Mouse (Mus musculus) liver, postnatal 0 days (tissue): ENCODE data around the gene Prkd1. TPM values are rescaled to one million over a fixed set of nuclear protein-coding genes. Genes with fewer than 3 reads are reported as not detected.
A peak's percentile ranks its signal among the peaks of the same experiment; 100 is the strongest.

ENCODE experiments used
- ATAC-seq: fragments of 200-750 bp; cut with Nextera tagmentation; 2 replicates; pipeline ENCODE4 v1.8.0; 2017; ENCODE audit warnings: mild to moderate bottlenecking, moderate library complexity
- DNase-seq: peaks from one replicate; pipeline ENCODE4 v3.0.0-alpha.2; 2016
- H3K27ac ChIP-seq: fragments of 300-500 bp; sonication (generic); 2 replicates; pipeline ENCODE4 v1.5.1; 2014; ENCODE audit warnings: antibody characterized with exemption, moderate library complexity, mild to moderate bottlenecking, low read depth
- H3K27me3 ChIP-seq: fragments of 300-500 bp; sonication (generic); 2 replicates; pipeline ENCODE4 v1.6.1; 2014; ENCODE audit warnings: low read length, control low read depth, mixed read lengths; ENCODE audit not compliant: insufficient read depth
- H3K36me3 ChIP-seq: fragments of 300-500 bp; sonication (generic); replicated peaks from 2 replicates; pipeline ENCODE4 v1.6.1; 2014; ENCODE audit warnings: mild to moderate bottlenecking, control low read depth, low read length, moderate library complexity, mixed read lengths; ENCODE audit not compliant: insufficient read depth
- H3K4me1 ChIP-seq: fragments of 300-500 bp; sonication (generic); 2 replicates; pipeline ENCODE4 v1.6.1; 2014; ENCODE audit warnings: antibody characterized with exemption, mild to moderate bottlenecking, control low read depth; ENCODE audit not compliant: insufficient read depth
- H3K4me2 ChIP-seq: fragments of 300-500 bp; sonication (generic); 2 replicates; pipeline ENCODE4 v1.6.1; 2014; ENCODE audit warnings: low read depth, mild to moderate bottlenecking, low read length, moderate library complexity, mixed read lengths
- H3K4me3 ChIP-seq: fragments of 300-500 bp; sonication (generic); 2 replicates; pipeline ENCODE4 v1.5.1; 2014; ENCODE audit warnings: low read depth, low read length
- H3K9ac ChIP-seq: fragments of 300-500 bp; sonication (generic); replicated peaks from 2 replicates; pipeline ENCODE4 v1.6.1; 2014; ENCODE audit warnings: mild to moderate bottlenecking, moderate library complexity
- H3K9me3 ChIP-seq: fragments of 300-500 bp; sonication (generic); 2 replicates; pipeline ENCODE4 v1.6.1; 2016; ENCODE audit warnings: mild to moderate bottlenecking, control low read depth, low read length, mixed read lengths
- CTCF ChIP-seq: sonication (generic); IDR thresholded peaks from 2 replicates; pipeline ENCODE4 v1.5.1; 2016; ENCODE audit warnings: antibody characterized with exemption, low read depth
- EP300 ChIP-seq: IDR thresholded peaks from 2 replicates; pipeline ENCODE4 v1.6.1; 2016; ENCODE audit warnings: antibody characterized with exemption, low read depth, mild to moderate bottlenecking
- WGBS: fragments of 180-500 bp; shearing (Covaris S2); extraction: QIAGEN DNeasy Blood & Tissue Kit; methylation state at CpG from one replicate; pipeline ENCODE4 v1.1.7; 2014; ENCODE audit not compliant: insufficient replicate concordance; 5-methylcytosine and 5-hydroxymethylcytosine counted together
- polyA plus RNA-seq: library from polyadenylated mRNA; unstranded; fragments of >200 nt; fragmentation: Nextera tagmentation; extraction: Ambion mirVana; gene quantifications from 2 replicates; pipeline ENCODE4 v1.2.1, GENCODE M21; 2015

Prkd1 gene
- polyA plus RNA-seq: 0.09 and 0.17 TPM in 2 replicates

GRCm38 (mm10) chr12:50648671-50649541 lies at the start of gene Prkd1:
Gene Prkd1, minus strand, starts transcription at chr12:50649098.
- no peaks in the 10 kb centered on the region for H3K36me3 ChIP-seq
- H3K27ac ChIP-seq: no peak within 1 kb of the TSS
- peak within 1 kb of the TSS; percentile 79 for H3K4me2 ChIP-seq
- under 1% methylated on average over 61 of the region's 114 CpGs for WGBS
- peak within 1 kb of the TSS; percentile 57 for H3K4me3 ChIP-seq
- H3K9ac ChIP-seq: peak within 1 kb of the TSS; percentile 27; the same call in 1 of the 2 replicates
- H3K4me1 ChIP-seq: no peaks in the 10 kb centered on the region
- peaks cover 24% of the 10 kb centered on the region for H3K27me3 ChIP-seq
- TF ChIP-seq CTCF: no peak
- no peak for TF ChIP-seq EP300
- DNase-seq: peak; percentile 35
- H3K9me3 ChIP-seq: no peaks in the 10 kb centered on the region
- ATAC-seq: peak; percentile 66

- TF ChIP-seq EP300: no peak
- peak; percentile 34 for TF ChIP-seq CTCF
- Histone ChIP-seq H3K9me3 (no peaks in the 10 kb centered on the region), H3K9ac (no peak overlapping the region), H3K27me3 (no peaks in the 10 kb centered on the region), H3K4me1 (no peaks in the 10 kb centered on the region), H3K27ac (no peak overlapping the region), H3K36me3 (no peaks in the 10 kb centered on the region), H3K4me2 (no peak overlapping the region), H3K4me3 (no peak overlapping the region)
- ATAC-seq (no peak), DNase-seq (no peak)
- WGBS: 19% methylated on average over 3 of the region's 3 CpGs
These were observed 48.6 kb upstream of the Prkd1 start for GRCm38 (mm10) chr12:50697492-50697891.

GRCm38 (mm10) chr12:50648176-50648670 lies 675 bp downstream of the Prkd1 start:
- Histone ChIP-seq H3K4me2 (peak overlapping the region; percentile 79), H3K4me1 (no peaks in the 10 kb centered on the region), H3K36me3 (no peaks in the 10 kb centered on the region), H3K27me3 (peaks cover 24% of the 10 kb centered on the region), H3K9ac (no peak overlapping the region; the same call in 1 of the 2 replicates), H3K4me3 (peak overlapping the region; percentile 57), H3K27ac (no peak overlapping the region), H3K9me3 (no peaks in the 10 kb centered on the region)
- ATAC-seq (0 out of 2 replicates have a peak, but pooled peaks have one; percentile 2), DNase-seq (no peak)
- TF ChIP-seq CTCF: no peak
- TF ChIP-seq EP300: no peak
- 3% methylated on average over 16 of the region's 16 CpGs for WGBS

GRCm38 (mm10) chr12:50646857-50647256 lies 2.0 kb downstream of the Prkd1 start:
- WGBS: 72% methylated on average over 4 of the region's 4 CpGs
- Histone ChIP-seq H3K27ac (no peak overlapping the region), H3K4me2 (no peak overlapping the region), H3K4me3 (no peak overlapping the region), H3K9ac (no peak overlapping the region), H3K36me3 (no peaks in the 10 kb centered on the region), H3K4me1 (no peaks in the 10 kb centered on the region), H3K27me3 (peaks cover 24% of the 10 kb centered on the region), H3K9me3 (no peaks in the 10 kb centered on the region)
- ATAC-seq (no peak), DNase-seq (no peak)
- no peak for TF ChIP-seq EP300
- no peak for TF ChIP-seq CTCF

- TF ChIP-seq EP300: no peak
- TF ChIP-seq CTCF: no peak
- Histone ChIP-seq H3K4me2 (no peak overlapping the region), H3K27me3 (peaks cover 3% of the 10 kb centered on the region), H3K4me1 (no peaks in the 10 kb centered on the region), H3K9ac (no peak overlapping the region), H3K36me3 (no peaks in the 10 kb centered on the region), H3K9me3 (no peaks in the 10 kb centered on the region), H3K27ac (no peak overlapping the region), H3K4me3 (no peak overlapping the region)
- 67% methylated on average over 5 of the region's 5 CpGs for WGBS
- DNase-seq: no peak
- no peak for ATAC-seq
These were observed 6.2 kb downstream of the Prkd1 start for GRCm38 (mm10) chr12:50642671-50643070.

GRCm38 (mm10) chr12:50640171-50640570 lies 8.7 kb downstream of the Prkd1 start:
- Histone ChIP-seq H3K36me3 (no peaks in the 10 kb centered on the region), H3K4me2 (no peak overlapping the region), H3K9ac (no peak overlapping the region), H3K27me3 (no peaks in the 10 kb centered on the region), H3K27ac (no peak overlapping the region), H3K4me1 (no peaks in the 10 kb centered on the region), H3K4me3 (no peak overlapping the region), H3K9me3 (no peaks in the 10 kb centered on the region)
- ATAC-seq: no peak
- WGBS: 48% methylated on average over 4 of the region's 4 CpGs
- TF ChIP-seq EP300: no peak
- no peak for TF ChIP-seq CTCF
- no peak for DNase-seq
